Mouse (Mus musculus) E14TG2a.4 (cell line): Measurements from ENCODE around the gene Gng13.

Experiments
- CTCF ChIP-seq: conservative IDR thresholded peaks from 2 replicates; pipeline ENCODE4 v1.5.1; 2014; ENCODE audit warnings: low read length
- NANOG ChIP-seq: IDR thresholded peaks from 2 replicates; pipeline ENCODE4 v1.6.1; 2014; ENCODE audit warnings: borderline replicate concordance, low read length, mixed read lengths

DNA sequence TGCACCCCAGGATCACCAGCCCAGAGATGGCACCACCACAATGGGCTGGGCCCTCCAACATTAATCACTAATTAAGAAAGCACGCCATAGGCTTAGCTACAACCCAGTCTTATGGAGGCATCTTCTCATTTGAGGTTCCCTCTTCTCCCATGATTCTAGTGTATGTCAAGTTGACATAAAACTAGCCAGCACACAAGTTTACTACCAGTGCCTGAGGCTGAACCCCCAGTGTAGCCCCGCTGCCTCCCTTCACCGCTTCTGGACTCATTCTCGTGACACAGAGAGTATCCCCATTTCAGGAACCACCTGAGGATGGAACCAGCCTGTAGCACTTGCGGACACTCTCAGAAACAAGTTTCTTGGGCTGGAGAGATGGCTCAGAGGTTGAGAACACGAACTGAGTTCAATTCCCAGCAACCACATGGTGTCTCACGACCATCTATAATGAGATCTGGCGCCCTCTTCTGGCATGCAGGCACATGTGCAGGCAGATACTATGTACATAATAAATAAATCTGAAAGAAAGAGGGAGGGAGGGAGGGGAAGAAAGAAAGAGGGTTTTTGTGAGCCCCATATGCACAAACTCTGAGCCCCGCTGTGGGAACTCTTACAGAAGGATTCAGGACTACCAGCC is 16.0 kb upstream of the Gng13 start:
- TF ChIP-seq CTCF (peak; percentile 40), NANOG (no peak)
